Mouse (Mus musculus) right cerebral cortex, adult 2 months (tissue): ENCODE measurements at regions not wholly inside any gene's neighbourhood (a gene's known extent, or its start where the extent isn't known, plus 50 kb on each side); places are given as distances from the start of the nearest gene placed in this dataset.
A peak's percentile ranks its signal among the peaks of the same experiment; 100 is the strongest.

Experiments
- DNase-seq, 2 experiments: peaks; one replicate each; pipeline ENCODE4 v3.0.0; 2021 to 2022; ENCODE audit warnings: low spot score in 2 of 2

GRCm38 (mm10) chr5:118353689-118354088, 108.7 kb downstream of the 2410131K14Rik start:
- no peak for DNase-seq

GRCm38 (mm10) chr5:118354127-118354526, 109.1 kb downstream of the 2410131K14Rik start:
- DNase-seq: no peak

- no peak for DNase-seq
Measured at GRCm38 (mm10) chr5:118354871-118355270, 109.8 kb downstream of the 2410131K14Rik start.

- no peak for DNase-seq
Measured at GRCm38 (mm10) chr5:118355287-118355686, 110.3 kb downstream of the 2410131K14Rik start.

GRCm38 (mm10) chr5:118355691-118356337, 110.8 kb downstream of the 2410131K14Rik start:
- DNase-seq: no peak

GRCm38 (mm10) chr5:118359646-118360373, 114.8 kb downstream of the 2410131K14Rik start:
- no peak for DNase-seq

- DNase-seq: no peak
Measured at GRCm38 (mm10) chr5:118360374-118361064, 115.5 kb downstream of the 2410131K14Rik start.

GRCm38 (mm10) chr5:118361133-118361852, 116.3 kb downstream of the 2410131K14Rik start:
- no peak for DNase-seq

GRCm38 (mm10) chr5:118361853-118362406, 116.9 kb downstream of the 2410131K14Rik start:
- no peak for DNase-seq

- DNase-seq: no peak
Measured at GRCm38 (mm10) chr5:118362738-118363137, 117.7 kb downstream of the 2410131K14Rik start.

- DNase-seq: no peak
Measured at GRCm38 (mm10) chr5:118363154-118363553, 118.1 kb downstream of the 2410131K14Rik start.

GRCm38 (mm10) chr5:118364646-118365045, 119.6 kb downstream of the 2410131K14Rik start:
- no peak for DNase-seq

- no peak for DNase-seq
Measured at GRCm38 (mm10) chr5:118365196-118365595, 120.2 kb downstream of the 2410131K14Rik start.

- DNase-seq: no peak
Measured at GRCm38 (mm10) chr5:118365651-118366050, 120.6 kb downstream of the 2410131K14Rik start.

- DNase-seq: peak; percentile 37 to 59
Measured at GRCm38 (mm10) chr5:118367047-118367446, 122.0 kb downstream of the 2410131K14Rik start.

- DNase-seq: peak; percentile 53 to 62
Measured at GRCm38 (mm10) chr5:118373581-118373981, 128.6 kb downstream of the 2410131K14Rik start.

- DNase-seq: no peak
Measured at GRCm38 (mm10) chr5:118374968-118375367, 129.9 kb downstream of the 2410131K14Rik start.

- no peak for DNase-seq
Measured at GRCm38 (mm10) chr5:118375916-118376315, 130.9 kb downstream of the 2410131K14Rik start.

GRCm38 (mm10) chr5:118376478-118376877, 131.5 kb downstream of the 2410131K14Rik start:
- no peak for DNase-seq

GRCm38 (mm10) chr5:118377402-118377848, 132.4 kb downstream of the 2410131K14Rik start:
- no peak for DNase-seq

- no peak for DNase-seq
Measured at GRCm38 (mm10) chr5:118379245-118380051, 134.4 kb downstream of the 2410131K14Rik start.
